Mouse (Mus musculus) cerebellum, adult 2 months (tissue): ENCODE data around the gene Rhpn2. TPM values are rescaled to one million over a fixed set of nuclear protein-coding genes. Genes with fewer than 3 reads are reported as not detected.

ENCODE experiments used
- DNase-seq, 2 experiments: peaks; one replicate each; pipeline ENCODE4 v3.0.0; 2021
- H3K27ac ChIP-seq: fragments of 200-500 bp; 2 replicates; pipeline ENCODE4 v1.5.1; 2012; ENCODE audit warnings: low read length, control low read depth, inconsistent platforms; ENCODE audit not compliant: insufficient read depth
- H3K27me3 ChIP-seq: fragments of 200-500 bp; 2 replicates; pipeline ENCODE4 v1.6.1; 2012; ENCODE audit warnings: inconsistent platforms, mild to moderate bottlenecking, low read length, moderate library complexity; ENCODE audit not compliant: control insufficient read depth, insufficient read depth
- H3K4me1 ChIP-seq: fragments of 200-500 bp; 2 replicates; pipeline ENCODE4 v1.6.1; 2011; ENCODE audit warnings: low read length; ENCODE audit not compliant: control insufficient read depth, insufficient read depth
- H3K4me3 ChIP-seq: fragments of 200-500 bp; replicated peaks from 2 replicates; pipeline ENCODE3; 2011; ENCODE audit warnings: mild to moderate bottlenecking, low read depth, low read length, control low read depth; ENCODE audit not compliant: insufficient read depth
- CTCF ChIP-seq: fragments of 200-500 bp; IDR thresholded peaks from 2 replicates; pipeline ENCODE4 v1.5.1; 2011; ENCODE audit warnings: low read depth, mild to moderate bottlenecking, control low read depth, low read length, moderate library complexity, borderline replicate concordance; ENCODE audit not compliant: insufficient read depth
- POLR2A ChIP-seq: fragments of 200-500 bp; IDR thresholded peaks from 2 replicates; pipeline ENCODE4 v1.6.1; 2011; ENCODE audit warnings: low read length, control low read depth, borderline replicate concordance; ENCODE audit not compliant: insufficient read depth
- WGBS: fragments of 180-500 bp; shearing (Covaris S2); methylation state at CpG from one replicate; pipeline ENCODE4 v1.1.7; 2018; 5-methylcytosine and 5-hydroxymethylcytosine counted together
- polyA plus RNA-seq: library from polyadenylated mRNA; depleted of rRNA; stranded (reverse); fragments of >200 nt; gene quantifications from 2 replicates; pipeline ENCODE4 v1.2.3, GENCODE M21; 2012

Rhpn2 gene
- polyA plus RNA-seq, 1 experiment = 10.1 TPM

DNA sequence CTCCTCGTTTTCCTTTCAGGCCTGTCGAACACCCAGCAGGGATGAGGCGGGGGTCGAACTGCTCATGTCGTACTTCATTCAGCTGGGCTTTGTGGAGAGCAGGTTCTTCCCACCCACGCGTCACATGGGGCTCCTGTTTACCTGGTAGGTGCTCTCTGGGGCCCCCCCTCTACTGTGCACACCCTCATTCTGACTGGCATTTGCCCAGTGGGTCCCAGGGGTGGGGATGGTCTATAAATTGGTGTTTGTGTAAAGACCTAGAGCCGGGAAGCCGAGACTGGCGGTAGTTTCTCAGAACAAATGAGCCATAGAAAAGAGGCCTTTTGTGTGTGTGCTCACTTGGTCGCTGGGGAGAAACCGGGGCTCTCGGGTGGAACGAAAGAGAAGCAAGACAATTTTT lies 37.1 kb downstream of the Rhpn2 start:
- Histone ChIP-seq H3K4me3 (no peak overlapping the region), H3K27me3 (no peaks in the 10 kb centered on the region), H3K27ac (no peak overlapping the region), H3K4me1 (no peaks in the 10 kb centered on the region)
- no peak for DNase-seq
- TF ChIP-seq CTCF (no peak), POLR2A (no peak)
- 35% methylated on average over 14 of the region's 14 CpGs for WGBS

DNA sequence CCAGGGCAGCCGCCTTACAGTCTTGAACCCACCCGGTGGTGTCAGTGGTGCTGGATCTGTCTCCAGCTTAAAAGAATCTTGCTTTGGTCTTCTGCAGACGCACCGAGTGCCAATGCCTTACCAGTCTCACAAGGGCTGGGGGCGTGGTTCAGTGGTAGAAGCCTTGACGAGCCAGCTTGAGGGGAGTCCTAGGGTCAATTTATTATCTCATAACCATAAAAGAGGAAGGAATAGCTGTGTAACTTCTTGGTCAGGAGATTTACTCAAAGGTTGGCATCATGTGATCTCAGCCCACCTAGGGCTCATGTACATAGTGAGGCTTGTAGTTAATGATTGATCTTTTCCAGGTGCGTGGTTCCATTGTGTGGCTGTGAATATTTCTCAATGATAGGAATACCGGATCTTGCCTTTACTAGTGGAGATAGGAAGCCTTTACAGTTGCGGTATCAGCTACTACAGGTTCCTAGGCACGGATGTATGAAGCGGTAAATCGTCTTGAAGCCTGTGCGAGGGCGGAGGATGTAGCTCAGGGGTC lies 38.6 kb downstream of the Rhpn2 start:
- Histone ChIP-seq H3K4me1 (peaks cover 8% of the 10 kb centered on the region), H3K4me3 (no peak overlapping the region), H3K27ac (no peak overlapping the region), H3K27me3 (no peaks in the 10 kb centered on the region)
- DNase-seq = no peak
- 94% methylated on average over 14 of the region's 14 CpGs for WGBS
- TF ChIP-seq POLR2A = no peak
- TF ChIP-seq CTCF = no peak

DNA sequence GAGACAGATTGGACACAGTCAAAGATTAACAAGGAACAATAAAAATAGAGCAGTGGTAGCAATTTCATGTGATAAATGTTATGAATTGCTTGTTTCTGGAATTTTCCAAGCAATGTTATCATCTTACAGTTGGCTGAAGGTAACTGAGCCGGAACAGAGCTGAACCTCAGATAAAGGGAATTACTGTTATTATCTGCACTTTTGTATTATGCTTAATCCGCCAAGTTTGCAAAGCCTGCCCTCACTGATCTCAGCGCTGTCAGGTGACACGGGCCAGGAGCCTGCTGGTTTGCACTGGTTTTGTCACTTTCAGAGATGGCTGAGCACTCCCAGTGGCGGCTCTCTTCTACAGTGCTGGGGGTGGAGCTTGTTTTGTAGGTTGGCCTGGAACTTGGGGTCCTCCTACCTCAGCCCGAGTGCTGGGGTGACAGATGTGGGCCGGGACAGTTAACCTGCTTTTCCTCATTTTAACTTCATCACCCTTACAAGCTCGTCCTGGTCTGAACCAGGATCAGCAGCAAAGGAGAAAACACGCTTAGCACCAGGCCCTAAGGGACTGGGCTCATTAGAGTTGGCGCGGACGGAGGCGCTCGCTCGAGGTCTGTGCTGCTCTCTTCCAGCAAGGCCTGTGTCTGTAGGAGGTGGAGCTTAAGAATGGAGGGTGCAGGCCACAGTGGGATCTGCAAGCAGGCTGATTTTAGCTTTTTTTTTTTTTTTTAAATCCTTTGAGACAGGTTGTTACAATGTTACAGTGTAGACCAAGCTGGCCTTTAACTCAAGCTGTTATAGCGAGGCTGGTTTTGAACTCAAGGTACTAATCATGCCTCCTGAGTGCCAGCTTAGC lies 39.4 kb downstream of the Rhpn2 start:
- no peaks in the 10 kb centered on the region for H3K27me3 ChIP-seq
- 58% methylated on average over 16 of the region's 16 CpGs for WGBS

DNA sequence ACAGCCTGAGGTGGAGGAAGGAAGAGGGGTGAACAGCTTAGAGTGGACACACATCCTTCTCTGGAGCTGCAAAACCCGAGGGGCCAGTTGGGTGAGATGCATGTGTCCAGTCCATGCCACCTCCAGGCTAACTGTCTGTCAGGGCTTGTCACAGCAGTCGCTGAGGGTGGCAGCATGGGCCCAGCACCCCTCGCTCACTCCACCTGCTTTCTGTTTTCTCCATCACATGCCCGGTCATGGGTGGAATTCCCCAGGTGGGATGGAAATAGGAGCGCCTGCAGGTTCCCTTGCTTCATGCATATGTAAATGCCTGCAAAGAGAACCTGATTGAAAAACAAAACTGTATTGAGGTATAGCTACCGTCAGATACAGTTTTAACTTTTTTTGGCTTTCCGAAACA lies 40.3 kb downstream of the Rhpn2 start:
- Histone ChIP-seq H3K4me1 (peaks cover 8% of the 10 kb centered on the region), H3K27ac (no peak overlapping the region), H3K27me3 (no peaks in the 10 kb centered on the region), H3K4me3 (no peak overlapping the region)
- TF ChIP-seq POLR2A = no peak
- TF ChIP-seq CTCF = no peak
- DNase-seq = no peak
- 87% methylated on average over 7 of the region's 7 CpGs for WGBS

More for the DNA sequence above, 39.4 kb downstream of the Rhpn2 start:
- Histone ChIP-seq H3K27ac (no peak overlapping the region), H3K4me3 (no peak overlapping the region), H3K4me1 (peaks cover 8% of the 10 kb centered on the region)
- TF ChIP-seq POLR2A (no peak), CTCF (no peak)
- DNase-seq = no peak

DNA sequence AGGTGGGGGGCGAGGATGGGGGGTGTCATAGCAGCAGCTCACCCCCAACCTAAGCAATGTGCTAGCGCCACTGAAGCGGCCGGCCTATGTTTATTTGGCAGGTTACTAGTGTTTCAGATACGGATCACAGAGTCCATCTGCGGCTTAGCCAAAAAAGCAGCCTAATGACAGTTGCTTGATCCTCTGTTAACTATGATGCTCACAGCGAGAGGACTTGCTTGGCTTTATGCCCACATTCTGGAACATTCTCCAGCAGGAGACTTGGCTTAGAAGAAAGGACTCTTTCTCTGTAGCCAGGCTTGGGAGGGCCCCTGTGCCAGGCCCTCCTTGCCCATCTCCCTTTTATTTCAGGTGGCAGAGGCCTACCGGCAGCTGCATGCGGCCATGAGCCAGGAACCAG lies 42.7 kb downstream of the Rhpn2 start:
- no peak for TF ChIP-seq CTCF
- TF ChIP-seq POLR2A = no peak
- Histone ChIP-seq H3K4me1 (peaks cover 8% of the 10 kb centered on the region), H3K27ac (peak overlapping the region; percentile 47), H3K27me3 (no peaks in the 10 kb centered on the region), H3K4me3 (no peak overlapping the region)
- peak; percentile 31 to 67 for DNase-seq
- WGBS = 17% methylated on average over 9 of the region's 9 CpGs

DNA sequence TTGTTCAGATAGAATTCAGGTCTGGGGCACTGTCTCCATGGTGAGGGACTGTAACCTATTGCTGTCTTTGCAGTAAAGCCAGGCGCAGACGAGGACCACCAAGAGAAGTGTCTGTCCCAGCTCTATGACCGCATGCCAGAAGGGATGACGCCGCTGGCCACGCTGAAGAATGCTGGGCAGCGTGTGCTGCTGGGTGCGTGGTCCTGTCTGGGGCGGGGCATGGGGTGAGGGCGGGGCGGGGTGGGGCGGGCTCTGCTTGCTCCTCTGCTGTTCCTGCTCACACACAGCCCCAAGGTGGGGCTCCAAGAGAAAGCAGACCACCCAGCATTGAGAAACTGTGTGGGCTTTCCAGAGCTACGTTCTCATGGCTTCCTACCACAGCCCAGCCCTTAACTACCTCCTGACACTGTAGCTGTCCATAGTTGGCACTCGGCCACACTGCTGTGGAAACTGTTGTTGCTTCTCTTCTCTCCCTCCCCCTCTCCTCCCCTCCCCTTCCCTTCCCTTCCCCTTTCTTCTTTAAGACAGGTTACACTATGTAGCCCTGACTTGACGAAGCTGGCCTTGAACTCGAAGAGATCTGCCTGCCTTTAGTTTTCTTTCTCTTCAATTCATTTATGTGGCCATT lies 45.6 kb downstream of the Rhpn2 start:
- no peak for TF ChIP-seq POLR2A
- WGBS = 51% methylated on average over 16 of the region's 16 CpGs
- no peak for DNase-seq
- Histone ChIP-seq H3K4me1 (peaks cover 8% of the 10 kb centered on the region), H3K27me3 (no peaks in the 10 kb centered on the region), H3K27ac (no peak overlapping the region), H3K4me3 (no peak overlapping the region)

DNA sequence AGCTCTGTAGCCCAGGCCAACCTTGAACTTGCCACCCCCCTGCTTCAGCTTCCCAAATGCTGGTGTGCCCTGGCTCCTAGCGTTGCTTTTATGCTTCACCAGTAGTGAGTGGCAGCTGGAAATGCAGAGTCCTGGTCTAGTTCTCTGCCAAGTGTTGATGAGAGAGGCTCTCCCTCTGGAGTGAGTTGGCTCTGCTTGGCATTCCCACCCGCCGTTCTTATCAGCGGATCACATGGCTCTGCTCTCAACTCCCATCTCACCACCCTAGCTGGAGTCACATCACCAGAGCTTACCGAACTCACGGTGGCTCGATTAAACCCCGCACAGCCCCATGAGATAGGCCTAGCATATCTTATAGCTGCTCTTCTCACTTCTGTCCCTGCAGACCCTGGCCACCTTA lies 46.4 kb downstream of the Rhpn2 start:
- Histone ChIP-seq H3K27ac (no peak overlapping the region), H3K27me3 (no peaks in the 10 kb centered on the region), H3K4me3 (no peak overlapping the region), H3K4me1 (peaks cover 8% of the 10 kb centered on the region)
- 53% methylated on average over 8 of the region's 8 CpGs for WGBS
- no peak for TF ChIP-seq CTCF
- TF ChIP-seq POLR2A = no peak
- no peak for DNase-seq

DNA sequence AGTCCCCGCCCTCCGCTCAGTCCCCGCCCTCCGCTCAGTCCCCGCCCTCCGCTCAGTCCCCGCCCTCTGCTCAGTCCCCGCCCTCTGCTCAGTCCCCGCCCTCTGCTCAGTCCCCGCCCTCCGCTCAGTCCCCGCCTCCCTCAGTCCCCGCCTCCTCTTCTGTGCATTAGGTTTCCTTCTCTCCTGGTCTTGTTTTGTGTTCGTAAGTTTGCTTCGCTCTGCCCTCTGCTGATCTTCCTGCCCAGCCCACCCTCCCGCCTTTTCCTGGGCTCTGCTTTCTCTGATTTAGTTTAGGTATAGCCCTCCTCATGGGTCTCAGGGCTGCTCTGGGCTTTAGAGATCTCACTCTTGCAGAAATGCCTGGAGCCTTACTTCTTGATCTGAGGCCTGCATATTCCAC lies 47.9 kb downstream of the Rhpn2 start:
- Histone ChIP-seq H3K4me3 (no peak overlapping the region), H3K27ac (no peak overlapping the region), H3K4me1 (peaks cover 3% of the 10 kb centered on the region; the same call in 1 of the 2 replicates), H3K27me3 (no peaks in the 10 kb centered on the region)
- no peak for DNase-seq
- 71% methylated on average over 15 of the region's 16 CpGs for WGBS
- TF ChIP-seq POLR2A (no peak), CTCF (no peak)
